Mouse (Mus musculus): ENCODE measurements around the gene Sp2.

GRCm38 (mm10) chr11:97018583-97019344, 36.0 kb upstream of the Sp2 start:
- TF ChIP-seq POLR2A (IDR thresholded peaks at IDR 0.05; ENCODE audit: insufficient read depth, low read depth, low read length) = no peak
- no peak for TF ChIP-seq CTCF (IDR thresholded peaks at IDR 0.05)
- TF ChIP-seq EP300 (IDR thresholded peaks at IDR 0.05; ENCODE audit: insufficient read depth, low read depth, low read length) = no peak
